Mouse (Mus musculus): ENCODE results near the gene Trim6. TPM values are rescaled to one million over a fixed set of nuclear protein-coding genes. Genes with fewer than 3 reads are reported as not detected.
"Not testable (repeated sequence)": the region's sequence is repeated elsewhere in the genome, so short reads cannot be mapped to it uniquely, and the experiment has no call there.

Trim6 gene
- total RNA-seq, 2 experiments from 2014 or later, result 0.63 to 0.75 TPM

DNA sequence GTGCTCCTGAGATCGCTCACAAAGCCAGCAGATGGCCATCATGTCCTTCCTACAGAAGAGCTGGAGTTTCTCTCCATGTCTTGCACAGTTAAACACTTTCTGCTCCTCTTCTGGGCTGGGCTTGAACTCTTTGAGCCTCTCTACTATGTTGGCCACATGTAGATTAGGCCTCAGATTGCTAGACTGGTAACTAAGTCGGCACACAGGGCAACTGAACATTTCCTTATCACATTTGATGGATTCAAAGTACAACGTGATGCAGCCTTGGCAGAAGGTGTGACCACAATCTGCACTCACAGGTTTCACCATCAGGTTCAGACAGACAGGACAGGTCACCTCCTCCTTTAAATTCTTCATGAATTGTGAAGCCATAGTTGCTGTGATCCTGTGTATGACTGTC lies 60.8 kb downstream of the Trim6 start:
- intact Hi-C loops (cut with DNase I); DNase-seq (ENCODE audit: extremely low spot score in 1 of 2, low spot score in 2 of 2): not testable (repeated sequence)

Other genes starting within 250 kb of the Trim6 start
- gene Olfr635, start 247.6 kb upstream of the Trim6 start, total RNA-seq (2021), result under 1 TPM; 0.04 to 0.06 TPM
- gene Olfr638, start 220.0 kb upstream of the Trim6 start, total RNA-seq (2021), result not detected
- gene Olfr639, start 201.5 kb upstream of the Trim6 start, total RNA-seq (2021), result under 1 TPM; 0.11 to 0.20 TPM
- gene Olfr640, start 193.2 kb upstream of the Trim6 start, total RNA-seq (2021), result not detected
- not detected for gene Olfr641, start 183.3 kb upstream of the Trim6 start, total RNA-seq (2021)
- not detected for gene Olfr642, start 166.1 kb upstream of the Trim6 start, total RNA-seq (2021)
- not detected for gene 4930516K23Rik, start 157.3 kb upstream of the Trim6 start, total RNA-seq (2021)
- not detected for gene Olfr644, start 146.9 kb upstream of the Trim6 start, total RNA-seq (2021)
- gene Olfr645, start 133.3 kb upstream of the Trim6 start, total RNA-seq (2021), result not detected
- not detected for gene Olfr646, start 113.9 kb upstream of the Trim6 start, total RNA-seq (2021)
- not detected for gene Ubqln5, start 89.0 kb upstream of the Trim6 start, total RNA-seq (2021)
- not detected for gene Olfr643, start 81.4 kb upstream of the Trim6 start, total RNA-seq (2021)
- gene Ubqln3, start 75.5 kb upstream of the Trim6 start, total RNA-seq (2021), result not detected
- gene Ubqlnl, start 68.2 kb upstream of the Trim6 start, total RNA-seq (2021), result not detected
- not detected for gene Olfm5, start 54.0 kb upstream of the Trim6 start, total RNA-seq (2021)
- gene Olfr648, start 35.4 kb upstream of the Trim6 start, total RNA-seq (2021), result under 1 TPM; 0.34 to 0.43 TPM
- not detected for gene Olfr649, start 22.8 kb upstream of the Trim6 start, total RNA-seq (2021)
- under 1 TPM; 0.88 to 0.99 TPM for gene Trim34a, start 25.7 kb downstream of the Trim6 start, total RNA-seq (2021)
- gene Trim5, start 69.3 kb downstream of the Trim6 start, total RNA-seq (2021), result under 1 TPM; 0.43 to 0.49 TPM
- gene Trim12a, start 96.7 kb downstream of the Trim6 start, total RNA-seq (2021), result 1 to 10 TPM; 1.3 to 2.1 TPM
- gene Trim34b, start 110.7 kb downstream of the Trim6 start, total RNA-seq (2021), result not detected
- gene Trim12c, start 134.6 kb downstream of the Trim6 start, total RNA-seq (2021), result 1 to 10 TPM in 1 of 2 experiments, under 1 TPM in 1; 0.83 to 1.0 TPM
- not detected for gene Trim30b, start 151.1 kb downstream of the Trim6 start, total RNA-seq (2021)
- gene Trim30c, start 182.0 kb downstream of the Trim6 start, total RNA-seq (2021), result not detected
- under 1 TPM; 0.62 to 0.83 TPM for gene Trim30a, start 246.4 kb downstream of the Trim6 start, total RNA-seq (2021)